Mouse (Mus musculus): ENCODE measurements around the gene Dbr1.

GRCm38 (mm10) chr9:99546259-99546658 is 29.3 kb upstream of the Dbr1 start:
- 0 out of 2 replicates have a peak, but pooled peaks have one; percentile 6 for TF ChIP-seq CTCF (IDR thresholded peaks at IDR 0.05; ENCODE audit: low read depth)
- TF ChIP-seq EP300 (IDR thresholded peaks at IDR 0.05; ENCODE audit: low read depth) = no peak

Data from heart, postnatal 0 days (tissue).